Mouse (Mus musculus): Measurements from ENCODE around the gene Plbd2. TPM values are rescaled to one million over a fixed set of nuclear protein-coding genes. Genes with fewer than 3 reads are reported as not detected.
A peak's percentile ranks its signal among the peaks of the same experiment; 100 is the strongest.

The Plbd2 gene
- polyA plus RNA-seq, 1 experiment from 2014 or later, result 60.0 TPM

GRCm38 (mm10) chr5:120492437-120492836, 11.0 kb downstream of the Plbd2 start:
- ATAC-seq (replicated peaks; ENCODE audit: low FRiP score), result no peak
- H3K4me1 ChIP-seq, result peaks cover 10% of the 10 kb centered on the region; the same call in 1 of the 2 replicates
- H3K27ac ChIP-seq, result no peak overlapping the region
- no peaks in the 10 kb centered on the region for H3K27me3 ChIP-seq
- H3K4me2 ChIP-seq, result no peak overlapping the region
- H3K4me3 ChIP-seq (replicated peaks), result no peak overlapping the region
- peaks cover 68% of the 10 kb centered on the region for H3K36me3 ChIP-seq
- WGBS, result 62% methylated on average over 11 of the region's 11 CpGs
- H3K9ac ChIP-seq, result no peak overlapping the region
- H3K9me3 ChIP-seq (replicated peaks), result no peaks in the 10 kb centered on the region

- no peak overlapping the region for H3K9ac ChIP-seq
- H3K9me3 ChIP-seq (replicated peaks), result no peaks in the 10 kb centered on the region
- peaks cover 74% of the 10 kb centered on the region for H3K36me3 ChIP-seq
- H3K4me2 ChIP-seq, result no peak overlapping the region
- peaks cover 7% of the 10 kb centered on the region; the same call in 1 of the 2 replicates for H3K4me1 ChIP-seq
- H3K27me3 ChIP-seq, result no peaks in the 10 kb centered on the region
- no peak overlapping the region for H3K27ac ChIP-seq
- H3K4me3 ChIP-seq (replicated peaks), result no peak overlapping the region
- no peak for ATAC-seq (replicated peaks; ENCODE audit: low FRiP score)
- WGBS, result 89% methylated on average over 8 of the region's 8 CpGs
Observed at GRCm38 (mm10) chr5:120490679-120491192, 12.7 kb downstream of the Plbd2 start.

- H3K9me3 ChIP-seq (replicated peaks), result no peaks in the 10 kb centered on the region
- WGBS, result 87% methylated on average over 8 of the region's 8 CpGs
- peaks cover 82% of the 10 kb centered on the region for H3K36me3 ChIP-seq
- H3K27me3 ChIP-seq, result no peaks in the 10 kb centered on the region
- no peak overlapping the region for H3K9ac ChIP-seq
- H3K4me2 ChIP-seq, result no peak overlapping the region
- no peak overlapping the region for H3K4me3 ChIP-seq (replicated peaks)
- ATAC-seq (replicated peaks; ENCODE audit: low FRiP score), result no peak
- H3K4me1 ChIP-seq, result no peaks in the 10 kb centered on the region
- no peak overlapping the region for H3K27ac ChIP-seq
Observed at GRCm38 (mm10) chr5:120487844-120488243, 15.6 kb downstream of the Plbd2 start.

- H3K36me3 ChIP-seq, result peaks cover 52% of the 10 kb centered on the region
- no peak for ATAC-seq (replicated peaks; ENCODE audit: low FRiP score)
- H3K4me3 ChIP-seq (replicated peaks), result no peak overlapping the region
- no peaks in the 10 kb centered on the region for H3K9me3 ChIP-seq (replicated peaks)
- H3K9ac ChIP-seq, result no peak overlapping the region
- no peak overlapping the region for H3K4me2 ChIP-seq
- no peak overlapping the region for H3K27ac ChIP-seq
- 87% methylated on average over 19 of the region's 19 CpGs for WGBS
- H3K27me3 ChIP-seq, result no peaks in the 10 kb centered on the region
- no peaks in the 10 kb centered on the region for H3K4me1 ChIP-seq
Observed at GRCm38 (mm10) chr5:120483399-120483798, 20.0 kb downstream of the Plbd2 start.

GRCm38 (mm10) chr5:120481205-120481604, 22.2 kb downstream of the Plbd2 start:
- no peak overlapping the region for H3K9ac ChIP-seq
- peaks cover 8% of the 10 kb centered on the region for H3K27me3 ChIP-seq
- 66% methylated on average over 9 of the region's 9 CpGs for WGBS
- peaks cover 30% of the 10 kb centered on the region for H3K36me3 ChIP-seq
- H3K4me1 ChIP-seq, result peaks cover 3% of the 10 kb centered on the region
- no peak overlapping the region for H3K4me2 ChIP-seq
- H3K9me3 ChIP-seq (replicated peaks), result no peaks in the 10 kb centered on the region
- no peak overlapping the region for H3K4me3 ChIP-seq (replicated peaks)
- no peak for ATAC-seq (replicated peaks; ENCODE audit: low FRiP score)
- H3K27ac ChIP-seq, result no peak overlapping the region

- peaks cover 14% of the 10 kb centered on the region for H3K36me3 ChIP-seq
- ATAC-seq (replicated peaks; ENCODE audit: low FRiP score), result no peak
- H3K27me3 ChIP-seq, result peaks cover 9% of the 10 kb centered on the region
- H3K4me2 ChIP-seq, result no peak overlapping the region
- H3K9me3 ChIP-seq (replicated peaks), result no peaks in the 10 kb centered on the region
- WGBS, result 68% methylated on average over 4 of the region's 4 CpGs
- H3K4me1 ChIP-seq, result peaks cover 6% of the 10 kb centered on the region
- H3K4me3 ChIP-seq (replicated peaks), result no peak overlapping the region
- H3K9ac ChIP-seq, result no peak overlapping the region
- H3K27ac ChIP-seq, result no peak overlapping the region
Observed at GRCm38 (mm10) chr5:120479538-120479937, 23.9 kb downstream of the Plbd2 start.

GRCm38 (mm10) chr5:120477993-120478392, 25.4 kb downstream of the Plbd2 start:
- Histone ChIP-seq H3K9me3 (replicated peaks) (no peaks in the 10 kb centered on the region), H3K4me2 (no peak overlapping the region), H3K4me1 (peaks cover 6% of the 10 kb centered on the region), H3K9ac (no peak overlapping the region), H3K4me3 (replicated peaks) (no peak overlapping the region), H3K27me3 (peaks cover 9% of the 10 kb centered on the region), H3K36me3 (no peaks in the 10 kb centered on the region), H3K27ac (no peak overlapping the region)
- WGBS, result 88% methylated on average over 5 of the region's 5 CpGs
- ATAC-seq (replicated peaks; ENCODE audit: low FRiP score), result no peak

GRCm38 (mm10) chr5:120476296-120476695, 27.1 kb downstream of the Plbd2 start, which contains the start of gene Sds:
Gene Sds (plus strand): TSS chr5:120476526.
- Histone ChIP-seq H3K9ac (no peak within 1 kb of the TSS), H3K27ac (no peak within 1 kb of the TSS), H3K36me3 (no peaks in the 10 kb centered on the region), H3K27me3 (peaks cover 9% of the 10 kb centered on the region), H3K4me3 (replicated peaks) (no peak within 1 kb of the TSS), H3K9me3 (replicated peaks) (no peaks in the 10 kb centered on the region), H3K4me1 (peaks cover 6% of the 10 kb centered on the region), H3K4me2 (no peak within 1 kb of the TSS)
- ATAC-seq (replicated peaks; ENCODE audit: low FRiP score), result no peak
- 13% methylated on average over 13 of the region's 13 CpGs for WGBS

- no peak overlapping the region for H3K4me2 ChIP-seq
- H3K27ac ChIP-seq, result no peak overlapping the region
- H3K4me3 ChIP-seq (replicated peaks), result no peak overlapping the region
- H3K4me1 ChIP-seq, result peaks cover 6% of the 10 kb centered on the region
- H3K9ac ChIP-seq, result no peak overlapping the region
- ATAC-seq (replicated peaks; ENCODE audit: low FRiP score), result 0 out of 2 replicates have a peak, but pooled peaks have one; percentile 37
- no peaks in the 10 kb centered on the region for H3K36me3 ChIP-seq
- WGBS, result 63% methylated on average over 8 of the region's 8 CpGs
- H3K27me3 ChIP-seq, result peaks cover 9% of the 10 kb centered on the region
- H3K9me3 ChIP-seq (replicated peaks), result no peaks in the 10 kb centered on the region
Observed at GRCm38 (mm10) chr5:120475861-120476260, 27.6 kb downstream of the Plbd2 start.

GRCm38 (mm10) chr5:120473361-120473760, 30.1 kb downstream of the Plbd2 start:
- Histone ChIP-seq H3K4me2 (no peak overlapping the region), H3K4me1 (peaks cover 6% of the 10 kb centered on the region), H3K27ac (no peak overlapping the region), H3K9me3 (replicated peaks) (no peaks in the 10 kb centered on the region), H3K4me3 (replicated peaks) (no peak overlapping the region), H3K36me3 (no peaks in the 10 kb centered on the region), H3K27me3 (peaks cover 9% of the 10 kb centered on the region), H3K9ac (no peak overlapping the region)
- WGBS, result 90% methylated on average over 2 of the region's 2 CpGs
- no peak for ATAC-seq (replicated peaks; ENCODE audit: low FRiP score)

GRCm38 (mm10) chr5:120472770-120473169, 30.7 kb downstream of the Plbd2 start, which contains the start of gene Sdsl:
Gene Sdsl (minus strand): TSS chr5:120472810.
- Histone ChIP-seq H3K4me2 (no peak within 1 kb of the TSS), H3K27me3 (peaks cover 9% of the 10 kb centered on the region), H3K9ac (no peak within 1 kb of the TSS), H3K9me3 (replicated peaks) (no peaks in the 10 kb centered on the region), H3K36me3 (no peaks in the 10 kb centered on the region), H3K4me1 (peaks cover 6% of the 10 kb centered on the region), H3K27ac (no peak within 1 kb of the TSS), H3K4me3 (replicated peaks) (no peak within 1 kb of the TSS)
- ATAC-seq (replicated peaks; ENCODE audit: low FRiP score), result no peak
- 73% methylated on average over 8 of the region's 8 CpGs for WGBS

GRCm38 (mm10) chr5:120471538-120471937, 31.9 kb downstream of the Plbd2 start:
- H3K27ac ChIP-seq, result no peak overlapping the region
- H3K27me3 ChIP-seq, result peaks cover 5% of the 10 kb centered on the region
- H3K36me3 ChIP-seq, result no peaks in the 10 kb centered on the region
- 0 out of 2 replicates have a peak, but pooled peaks have one; percentile 47 for ATAC-seq (replicated peaks; ENCODE audit: low FRiP score)
- WGBS, result 28% methylated on average over 4 of the region's 4 CpGs
- H3K4me2 ChIP-seq, result no peak overlapping the region
- no peak overlapping the region for H3K9ac ChIP-seq
- H3K4me1 ChIP-seq, result peaks cover 13% of the 10 kb centered on the region
- no peak overlapping the region for H3K4me3 ChIP-seq (replicated peaks)
- no peaks in the 10 kb centered on the region for H3K9me3 ChIP-seq (replicated peaks)

- Histone ChIP-seq H3K9ac (no peak overlapping the region), H3K4me2 (no peak overlapping the region), H3K27me3 (no peaks in the 10 kb centered on the region), H3K36me3 (no peaks in the 10 kb centered on the region), H3K27ac (no peak overlapping the region), H3K9me3 (replicated peaks) (peaks cover 4% of the 10 kb centered on the region; the same call in 1 of the 2 replicates), H3K4me3 (replicated peaks) (no peak overlapping the region), H3K4me1 (peaks cover 8% of the 10 kb centered on the region; the same call in 1 of the 2 replicates)
- 70% methylated on average over 6 of the region's 6 CpGs for WGBS
- no peak for ATAC-seq (replicated peaks; ENCODE audit: low FRiP score)
Observed at GRCm38 (mm10) chr5:120468830-120469229, 34.6 kb downstream of the Plbd2 start.
